Mouse (Mus musculus) kidney, adult 8-10 months (tissue): ENCODE data around the gene Rrp7a.
A peak's percentile ranks its signal among the peaks of the same experiment; 100 is the strongest.
"Not testable (repeated sequence)": the region's sequence is repeated elsewhere in the genome, so short reads cannot be mapped to it uniquely, and the experiment has no call there.

Source experiments
- DNase-seq, 2 experiments: peaks; one replicate each; pipeline ENCODE4 v3.0.0; 2022

Rrp7a gene

GRCm38 (mm10) chr15:83156929-83157666 is 34.5 kb upstream of the Rrp7a start:
- DNase-seq = peak in 1 of 2 experiments; percentile 74

- DNase-seq = peak in 1 of 2 experiments; percentile 48
These were observed 33.2 kb upstream of the Rrp7a start for GRCm38 (mm10) chr15:83155672-83156419.

DNA sequence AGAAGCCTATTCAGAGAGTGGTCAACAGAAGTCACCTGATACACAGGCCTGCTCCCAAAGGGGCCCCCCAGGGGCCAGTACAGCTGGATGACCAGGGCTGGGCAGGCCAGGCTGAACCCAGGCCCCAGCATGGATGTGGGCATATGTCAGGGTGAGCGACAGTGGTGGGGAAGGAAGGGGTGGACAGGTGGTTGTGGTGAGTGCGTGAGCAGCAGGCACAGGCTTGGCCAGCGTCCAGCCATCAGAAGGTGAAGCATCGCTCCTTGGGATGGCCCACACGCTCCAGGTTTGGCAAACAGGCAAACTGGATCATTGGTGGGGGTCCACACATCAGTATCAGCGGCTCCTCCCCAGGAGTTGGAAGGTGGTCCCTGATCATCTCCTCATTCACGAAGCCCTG is 31.7 kb upstream of the Rrp7a start:
- no peak for DNase-seq

DNA sequence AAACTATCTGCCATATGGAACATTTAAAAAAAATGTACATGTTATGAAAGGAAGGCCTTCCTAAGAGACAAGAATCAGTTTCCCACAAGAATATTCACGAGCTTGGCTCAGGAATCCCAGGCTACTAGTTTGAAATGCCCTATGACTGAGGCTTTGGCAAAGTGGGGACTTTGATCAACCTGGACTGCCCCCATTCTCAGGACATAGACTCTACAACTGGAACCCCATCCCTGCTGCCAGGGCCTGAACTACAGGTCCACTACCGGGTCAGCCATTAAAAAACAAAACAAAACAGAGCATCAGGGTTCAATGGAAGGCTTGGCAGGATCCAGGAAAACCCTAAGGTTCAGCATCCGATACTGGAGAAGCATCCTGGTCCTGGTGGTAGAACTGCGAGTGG is 28.1 kb upstream of the Rrp7a start:
- no peak for DNase-seq

- DNase-seq = no peak
These were observed 27.5 kb upstream of the Rrp7a start for GRCm38 (mm10) chr15:83150073-83150442.

DNA sequence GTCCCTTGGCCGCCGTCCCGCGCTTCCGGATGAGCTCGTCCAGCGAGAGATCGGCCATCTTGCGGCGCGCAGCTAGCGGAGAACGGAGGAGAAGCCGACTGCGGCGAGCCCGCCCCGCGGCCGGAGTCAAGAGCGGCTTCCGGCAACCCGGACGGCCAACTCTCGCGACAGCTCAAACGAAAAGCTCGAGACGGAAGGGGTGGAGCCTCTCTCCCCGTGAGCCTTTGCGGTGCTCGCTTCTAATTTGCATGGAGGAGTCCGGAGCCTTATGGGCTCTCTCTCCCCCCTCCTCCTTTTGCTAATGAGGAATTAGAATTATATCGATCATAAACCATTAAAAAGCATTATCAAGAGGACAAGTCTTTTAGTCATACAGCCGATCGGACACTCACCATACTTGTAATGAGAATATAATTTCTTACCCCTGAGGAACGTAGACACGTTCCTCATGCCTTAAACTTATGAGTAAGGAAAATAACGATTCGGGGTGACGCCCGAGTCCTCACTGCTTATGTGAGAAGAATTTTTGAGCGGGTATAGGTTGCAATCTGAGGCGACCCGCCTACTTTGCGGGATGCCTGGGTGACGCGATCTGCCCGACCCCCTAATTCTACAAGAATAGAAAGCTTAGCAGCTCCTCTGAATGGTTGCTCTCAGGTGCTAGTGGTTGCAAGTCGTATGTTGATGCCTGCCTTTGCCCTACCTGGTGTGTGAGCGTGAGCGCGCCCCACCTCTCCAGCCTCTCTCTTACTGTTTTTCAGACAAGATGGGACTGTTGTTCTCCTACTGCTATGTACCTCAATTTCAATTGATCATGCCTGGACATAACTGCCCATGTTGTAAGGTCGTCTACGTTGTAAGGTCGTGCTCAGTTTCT is 26.8 kb upstream of the Rrp7a start, which contains the start of gene Poldip3:
Gene Poldip3 (minus strand): TSS at position 189 of the 877 bp plus-strand sequence.
- DNase-seq = peak; percentile 98 to 99

- DNase-seq = no peak
These were observed 26.2 kb upstream of the Rrp7a start for GRCm38 (mm10) chr15:83148801-83149195.

- no peak for DNase-seq
These were observed 25.8 kb upstream of the Rrp7a start for GRCm38 (mm10) chr15:83148395-83148794.

DNA sequence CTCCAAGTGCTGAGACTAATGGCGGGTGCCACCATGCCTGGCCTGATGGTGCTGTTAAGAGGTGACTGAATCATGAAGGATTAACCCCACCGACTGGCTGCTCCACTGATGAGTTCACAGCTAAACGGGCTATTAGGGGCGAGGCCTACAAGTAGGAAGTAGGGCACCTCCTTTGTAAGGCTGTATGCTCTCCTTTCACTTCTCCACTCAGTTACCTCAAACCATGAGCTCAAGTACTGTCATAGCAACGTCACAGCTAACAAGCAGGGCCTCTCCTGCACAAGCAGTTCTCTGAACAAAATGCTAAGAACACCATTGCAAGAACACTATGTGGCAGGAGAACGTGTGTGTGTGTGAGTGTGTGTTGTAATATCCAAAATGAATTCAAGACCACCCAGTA is 22.9 kb upstream of the Rrp7a start:
- DNase-seq = no peak

- no peak for DNase-seq
These were observed 20.3 kb upstream of the Rrp7a start for GRCm38 (mm10) chr15:83142861-83143260.

DNA sequence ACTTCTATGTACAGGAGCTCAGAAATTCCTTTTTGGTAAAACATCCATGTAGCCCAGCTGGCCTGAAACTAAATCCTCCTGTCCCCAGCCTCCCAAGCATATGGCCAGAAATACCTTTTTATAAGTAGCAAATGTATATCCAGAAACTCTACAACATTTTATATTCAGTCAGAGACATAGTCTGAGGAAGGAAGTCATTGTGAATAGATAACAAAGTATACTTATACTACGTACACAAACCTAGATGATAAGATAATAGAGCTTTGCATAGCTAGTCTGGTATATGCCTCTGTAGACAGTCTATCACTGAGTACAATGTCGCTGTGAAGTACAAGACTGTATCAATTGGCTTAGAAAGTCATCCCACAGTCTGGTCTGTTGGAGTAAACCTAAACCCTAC is 13.1 kb upstream of the Rrp7a start:
- DNase-seq = no peak

- DNase-seq = no peak
These were observed 12.1 kb upstream of the Rrp7a start for GRCm38 (mm10) chr15:83134671-83135070.

DNA sequence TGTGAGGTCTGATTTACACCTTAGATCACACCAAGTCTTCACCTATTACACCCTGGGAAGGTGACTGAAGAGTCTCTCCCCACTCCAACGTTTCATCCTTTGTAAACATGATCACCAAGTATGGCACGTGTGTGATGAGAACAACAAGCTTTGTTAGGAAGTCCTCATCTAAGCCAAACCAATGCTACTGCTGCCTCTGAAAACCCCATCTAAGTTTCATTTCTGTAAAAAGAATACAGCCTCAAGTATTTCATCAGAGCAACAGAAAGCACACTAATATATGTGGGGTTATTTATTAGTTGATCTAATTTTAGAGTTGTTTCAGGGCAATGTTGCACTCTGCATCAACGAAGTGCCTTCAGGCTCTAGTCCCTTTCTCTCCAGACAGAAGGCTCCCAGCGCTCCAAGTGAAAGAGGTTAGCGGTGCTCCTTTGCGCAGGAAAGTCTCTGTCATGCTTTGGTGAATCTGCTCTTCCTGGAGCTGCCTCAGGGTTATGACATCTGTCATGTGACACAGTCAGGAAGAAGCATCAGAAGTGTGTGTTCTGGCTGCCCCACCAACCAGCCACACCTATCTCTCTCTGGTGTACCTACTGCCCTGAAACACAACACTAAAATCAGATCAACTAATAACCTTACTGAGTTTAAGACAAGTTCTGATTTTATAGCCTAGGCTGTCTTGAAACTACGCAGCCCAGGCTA is 7.1 kb upstream of the Rrp7a start:
- DNase-seq = no peak

DNA sequence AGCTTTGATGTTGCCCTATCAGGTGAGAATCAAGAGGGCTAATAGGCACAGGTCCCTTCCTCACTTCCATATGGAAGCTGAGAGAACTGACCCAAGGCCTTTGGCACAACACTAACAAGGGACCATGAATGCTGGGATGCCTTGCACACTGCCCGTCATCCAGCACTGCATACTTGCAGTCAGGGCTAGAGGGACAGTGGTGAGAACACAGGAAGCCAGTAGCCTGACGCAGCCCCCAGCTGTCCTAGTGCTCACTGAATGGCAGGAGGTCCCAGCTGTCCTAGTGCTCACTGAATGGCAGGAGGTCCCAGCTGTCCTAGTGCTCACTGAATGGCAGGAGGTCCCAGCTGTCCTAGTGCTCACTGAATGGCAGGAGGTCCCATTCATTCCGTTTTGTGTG is 4.4 kb upstream of the Rrp7a start:
- not testable (repeated sequence) for DNase-seq

- DNase-seq = no peak
These were observed 4.0 kb upstream of the Rrp7a start for GRCm38 (mm10) chr15:83126582-83126981.

DNA sequence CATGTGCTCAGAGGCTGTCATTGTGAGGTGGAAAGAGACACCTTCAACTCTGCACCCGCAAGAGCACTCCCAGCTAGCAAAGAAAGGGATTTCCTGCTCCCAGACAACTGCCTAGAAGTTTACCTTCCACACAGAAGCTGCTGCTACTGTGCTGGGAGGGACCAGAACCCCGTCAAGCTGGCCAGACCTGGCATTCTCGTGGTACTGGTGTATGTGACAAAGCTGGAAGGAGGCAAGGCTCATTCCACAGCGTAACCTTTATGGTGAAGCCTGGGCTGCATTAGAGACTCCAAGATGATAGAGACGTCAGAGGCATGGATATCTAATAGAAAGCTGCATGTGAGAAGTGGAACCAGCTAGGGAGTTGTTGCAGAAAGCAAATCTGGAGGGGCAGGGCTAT is 2.0 kb upstream of the Rrp7a start:
- no peak for DNase-seq

DNA sequence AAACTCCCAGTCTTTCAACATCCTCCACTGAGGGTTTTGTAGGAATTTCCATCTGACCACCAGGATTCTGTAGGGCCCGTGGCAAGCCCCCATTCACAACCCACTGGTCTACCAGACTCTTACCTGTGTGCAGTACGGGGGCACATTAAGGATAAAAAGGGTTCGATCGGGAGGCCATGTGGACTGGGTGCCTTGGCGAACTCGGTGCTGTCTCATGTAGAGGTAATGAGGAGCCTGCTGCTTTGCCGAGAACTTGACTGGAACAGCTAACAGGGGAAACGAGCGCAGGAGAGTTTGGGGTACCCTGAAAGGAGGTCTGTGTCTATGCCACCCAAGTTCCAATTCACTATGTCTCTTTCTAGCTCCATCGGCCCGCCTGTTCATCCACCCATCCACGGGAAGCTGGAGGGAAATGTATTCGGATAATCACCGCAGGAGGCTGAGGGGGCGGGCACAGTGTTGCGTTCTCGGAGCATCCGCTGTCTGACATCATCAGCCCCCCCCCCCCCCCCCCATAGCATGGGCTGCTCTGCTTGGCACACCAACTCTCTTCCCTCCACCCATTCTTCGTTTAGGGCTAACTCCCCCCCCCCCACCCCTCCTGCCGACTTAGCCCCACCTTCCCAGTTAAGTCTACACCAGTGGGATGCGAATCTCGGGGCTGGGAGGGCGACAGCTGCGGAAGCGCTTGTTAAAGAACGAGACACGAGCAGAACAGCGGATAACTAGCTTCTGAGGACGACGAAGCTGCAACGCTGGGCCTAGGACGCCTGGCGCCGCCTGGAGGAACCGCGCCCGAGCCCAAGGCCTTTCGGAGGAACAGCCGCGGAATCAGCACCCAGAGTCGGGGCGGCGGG is 664 bp downstream of the Rrp7a start:
- DNase-seq = no peak

DNA sequence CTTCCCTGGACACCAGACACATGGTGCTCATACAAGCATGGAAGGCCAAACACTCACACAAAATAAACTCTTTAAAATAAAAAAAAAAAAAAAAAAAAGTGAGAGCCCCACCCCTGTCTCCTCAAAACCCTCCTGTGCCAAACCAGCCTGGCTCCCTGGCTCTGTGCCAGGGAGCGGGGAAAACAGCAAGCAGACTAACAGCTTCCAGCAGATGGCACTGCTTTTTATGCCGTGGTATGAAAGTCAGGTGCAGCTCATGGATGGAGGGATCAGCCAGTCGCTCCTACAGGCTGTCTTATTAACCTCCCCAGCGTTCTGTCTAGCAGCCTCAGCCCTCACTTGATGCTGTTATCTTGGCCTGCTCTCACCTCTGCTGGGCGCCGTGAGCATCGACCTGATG is 4.2 kb downstream of the Rrp7a start:
- peak; percentile 47 to 55 for DNase-seq

DNA sequence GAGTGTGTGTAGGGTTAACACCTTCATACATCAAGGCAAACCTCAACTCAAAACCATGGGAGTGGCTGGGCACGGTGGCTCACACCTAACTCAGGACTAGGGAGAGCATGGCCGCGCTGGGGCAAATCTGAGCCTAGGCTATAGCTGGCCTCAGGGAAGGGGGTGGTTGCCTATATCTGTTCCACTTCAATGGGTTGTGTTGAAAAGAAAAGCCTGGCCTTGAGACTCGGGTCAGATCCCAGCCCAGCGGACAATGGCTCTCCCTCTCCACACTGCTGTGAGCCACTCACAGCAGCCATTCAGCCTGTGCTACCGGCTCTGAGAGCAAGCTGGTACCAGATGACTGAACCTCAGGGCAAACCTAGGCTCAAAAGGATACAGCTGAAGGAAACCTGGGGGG is 7.5 kb downstream of the Rrp7a start:
- DNase-seq = no peak

DNA sequence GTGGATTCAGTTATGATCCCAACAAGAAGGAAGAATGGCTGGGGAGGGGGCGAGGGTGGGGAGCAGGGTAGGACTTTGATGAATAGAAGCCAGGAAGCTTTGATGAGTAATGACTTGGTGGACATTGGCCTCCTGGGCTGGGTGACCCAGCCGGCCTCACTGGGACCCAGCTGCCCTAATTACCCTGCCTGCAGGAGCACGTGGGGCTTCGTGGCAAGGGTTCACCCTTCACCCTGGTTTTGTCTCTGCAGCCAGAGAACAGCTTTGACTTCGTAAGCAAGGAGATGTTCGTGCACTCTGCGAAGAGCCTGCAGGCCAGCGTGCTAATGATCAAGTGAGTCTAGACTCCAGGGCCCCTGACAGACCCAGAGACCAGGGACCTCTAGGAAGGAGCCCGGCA is 8.5 kb downstream of the Rrp7a start:
- peak; percentile 40 to 60 for DNase-seq

DNA sequence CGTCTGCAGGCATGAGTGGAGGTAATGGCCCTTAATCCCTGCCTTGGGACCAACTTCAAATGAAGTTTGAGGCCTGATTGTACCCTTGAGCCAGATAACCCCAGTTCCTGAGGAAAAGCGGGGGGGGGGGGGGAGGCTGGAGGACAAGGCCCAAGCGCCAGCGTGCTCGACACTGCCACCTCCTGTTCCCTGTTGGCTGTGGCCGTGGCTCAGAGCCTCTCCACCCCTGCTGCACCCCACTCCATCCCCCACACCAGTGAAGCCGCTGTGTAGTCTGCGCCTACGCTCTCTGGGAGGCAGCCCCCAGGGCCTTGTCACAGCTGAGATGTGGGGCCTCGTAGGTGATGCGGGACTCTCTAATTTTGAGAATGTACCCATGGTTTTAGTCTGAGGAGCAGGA is 9.7 kb downstream of the Rrp7a start:
- DNase-seq = peak; percentile 48 to 68

- DNase-seq = no peak
These were observed 10.7 kb downstream of the Rrp7a start for GRCm38 (mm10) chr15:83111874-83112273.
